Mouse (Mus musculus) intestine, postnatal 0 days (tissue): Measurements from ENCODE around the gene Mapk3. TPM values are rescaled to one million over a fixed set of nuclear protein-coding genes. Genes with fewer than 3 reads are reported as not detected.
"Not testable (repeated sequence)": the region's sequence is repeated elsewhere in the genome, so short reads cannot be mapped to it uniquely, and the experiment has no call there.

Experiments used
- ATAC-seq: fragments of 200-750 bp; cut with Nextera tagmentation; 2 replicates; pipeline ENCODE4 v1.8.0; 2017; ENCODE audit warnings: mild to moderate bottlenecking, moderate TSS enrichment, moderate library complexity
- H3K27ac ChIP-seq: fragments of 300-500 bp; sonication (generic); 2 replicates; pipeline ENCODE4 v1.5.1; 2014; ENCODE audit warnings: mild to moderate bottlenecking, low read depth, low read length, moderate library complexity
- H3K27me3 ChIP-seq: fragments of 300-500 bp; sonication (generic); replicated peaks from 2 replicates; pipeline ENCODE4 v1.6.1; 2014; ENCODE audit warnings: low read length, mixed read lengths; ENCODE audit not compliant: control insufficient read depth, insufficient read depth
- H3K36me3 ChIP-seq: fragments of 300-500 bp; sonication (generic); 2 replicates; pipeline ENCODE4 v1.6.1; 2014; ENCODE audit warnings: mild to moderate bottlenecking, moderate library complexity; ENCODE audit not compliant: control insufficient read depth, insufficient read depth
- H3K4me1 ChIP-seq: fragments of 300-500 bp; sonication (generic); replicated peaks from 2 replicates; pipeline ENCODE4 v1.6.1; 2014; ENCODE audit warnings: antibody characterized with exemption, low read length, mixed read lengths; ENCODE audit not compliant: control insufficient read depth, insufficient read depth
- H3K4me2 ChIP-seq: fragments of 300-500 bp; sonication (generic); replicated peaks from 2 replicates; pipeline ENCODE4 v1.6.1; 2014; ENCODE audit warnings: low read depth, mild to moderate bottlenecking, moderate library complexity
- H3K4me3 ChIP-seq: fragments of 300-500 bp; sonication (generic); 2 replicates; pipeline ENCODE4 v1.5.1; 2014; ENCODE audit warnings: low read depth, low read length
- H3K9ac ChIP-seq: fragments of 300-500 bp; sonication (generic); 2 replicates; pipeline ENCODE4 v1.6.1; 2014; ENCODE audit warnings: mild to moderate bottlenecking, low read depth, low read length
- H3K9me3 ChIP-seq: fragments of 300-500 bp; sonication (generic); 2 replicates; pipeline ENCODE4 v1.6.1; 2016; ENCODE audit warnings: mixed run types; ENCODE audit not compliant: control insufficient read depth
- CTCF ChIP-seq: sonication (generic); IDR thresholded peaks from 2 replicates; pipeline ENCODE4 v1.5.1; 2016; ENCODE audit warnings: low read depth, mild to moderate bottlenecking, control low read depth, antibody characterized with exemption, moderate library complexity
- WGBS: fragments of 180-500 bp; shearing (Covaris S2); extraction: QIAGEN DNeasy Blood & Tissue Kit; methylation state at CpG from one replicate; pipeline ENCODE4 v1.1.7; 2014; 5-methylcytosine and 5-hydroxymethylcytosine counted together
- polyA plus RNA-seq: library from polyadenylated mRNA; unstranded; fragments of >200 nt; fragmentation: Nextera tagmentation; extraction: Ambion mirVana; gene quantifications from 2 replicates; pipeline ENCODE4 v1.2.1, GENCODE M21; 2015

Mapk3 gene
- polyA plus RNA-seq, 1 experiment from 2014 or later, result 131 TPM

DNA sequence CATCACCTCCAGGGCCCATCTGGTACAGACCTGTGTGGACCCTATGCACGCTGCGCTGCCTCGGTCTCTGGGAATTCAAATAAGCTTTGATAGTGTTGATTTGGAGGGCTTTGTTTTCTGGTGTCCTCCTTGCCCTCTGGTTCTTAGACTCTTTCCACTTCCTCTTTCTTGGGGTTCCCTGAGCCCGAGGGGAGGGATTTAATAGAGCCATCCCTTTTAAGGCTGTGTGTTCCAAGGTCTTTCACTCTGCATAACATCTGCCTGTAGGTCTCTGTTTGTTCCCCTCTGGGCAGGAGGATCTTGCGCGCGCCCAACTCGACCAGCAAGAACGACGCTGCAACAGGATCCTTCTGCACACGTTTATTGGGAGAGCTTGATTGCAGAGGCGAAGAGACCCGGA is 37.8 kb upstream of the Mapk3 start:
- Histone ChIP-seq H3K4me2 (no peak overlapping the region), H3K27me3 (no peaks in the 10 kb centered on the region), H3K9ac (no peak overlapping the region), H3K4me3 (no peak overlapping the region), H3K36me3 (no peaks in the 10 kb centered on the region), H3K4me1 (no peaks in the 10 kb centered on the region), H3K27ac (no peak overlapping the region), H3K9me3 (no peaks in the 10 kb centered on the region)
- 90% methylated on average over 13 of the region's 13 CpGs for WGBS
- no peak for ATAC-seq
- no peak for TF ChIP-seq CTCF

DNA sequence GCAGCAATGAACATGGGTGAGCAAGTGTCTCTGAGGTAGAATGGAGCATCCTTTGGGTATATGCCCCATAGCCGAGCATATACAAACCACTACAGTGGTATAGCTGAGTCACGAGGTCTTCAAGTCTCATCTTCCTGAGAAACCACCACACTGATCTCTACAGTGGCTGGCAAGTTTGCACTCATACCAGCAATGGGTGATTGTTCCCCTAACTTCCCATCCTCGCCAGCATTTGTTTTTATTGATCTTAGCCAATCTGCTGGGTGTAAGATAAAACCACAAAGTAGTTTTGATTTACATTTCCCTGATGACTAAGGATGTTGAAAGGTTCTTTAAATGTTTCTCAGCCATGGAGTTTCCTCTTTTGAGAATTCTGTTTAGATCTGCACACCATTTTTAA is 34.3 kb upstream of the Mapk3 start:
- H3K9ac ChIP-seq, result no peak overlapping the region
- H3K27ac ChIP-seq, result no peak overlapping the region
- no peak overlapping the region for H3K4me3 ChIP-seq
- ATAC-seq, result no peak
- H3K36me3 ChIP-seq, result no peaks in the 10 kb centered on the region
- no peaks in the 10 kb centered on the region for H3K4me1 ChIP-seq
- H3K4me2 ChIP-seq, result no peak overlapping the region
- 61% methylated on average over 3 of the region's 3 CpGs for WGBS
- H3K27me3 ChIP-seq, result no peaks in the 10 kb centered on the region
- no peaks in the 10 kb centered on the region for H3K9me3 ChIP-seq
- TF ChIP-seq CTCF, result no peak

GRCm38 (mm10) chr7:126725667-126726066 is 33.7 kb upstream of the Mapk3 start:
- WGBS, result 76% methylated on average over 5 of the region's 5 CpGs
- TF ChIP-seq CTCF, result no peak

DNA sequence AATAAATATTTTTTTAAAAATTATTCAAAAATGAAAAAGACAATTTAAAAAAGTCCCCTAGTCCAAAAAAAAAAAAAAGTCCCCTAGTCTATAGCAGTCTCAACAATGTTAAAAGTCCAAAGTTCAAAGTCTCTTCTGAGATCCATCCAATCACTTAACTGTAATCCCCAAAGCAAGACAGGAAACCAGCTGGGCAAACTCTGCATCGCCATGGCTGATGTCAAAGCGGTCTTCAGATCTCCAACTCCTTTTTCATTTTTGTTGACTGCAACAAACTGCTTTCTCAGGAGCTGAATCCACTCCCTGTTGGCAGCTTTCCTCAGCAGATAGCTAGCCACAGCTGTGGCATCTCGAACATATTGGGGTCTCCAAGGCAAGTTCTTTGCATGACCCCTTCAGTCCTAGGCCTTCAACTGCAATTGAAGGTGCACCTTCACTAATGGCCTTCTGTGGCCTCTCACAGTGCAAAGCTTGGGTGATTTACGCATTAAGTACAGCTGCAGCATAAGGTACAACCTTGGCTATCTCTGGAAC is 29.1 kb upstream of the Mapk3 start:
- H3K9ac ChIP-seq, H3K4me3 ChIP-seq, H3K4me2 ChIP-seq, H3K9me3 ChIP-seq, H3K36me3 ChIP-seq, H3K27ac ChIP-seq, H3K4me1 ChIP-seq, ATAC-seq, H3K27me3 ChIP-seq: not testable (repeated sequence)
- 58% methylated on average over 4 of the region's 4 CpGs for WGBS

More at GRCm38 (mm10) chr7:126725667-126726066, 33.7 kb upstream of the Mapk3 start:
- Histone ChIP-seq H3K4me3 (no peak overlapping the region), H3K27me3 (no peaks in the 10 kb centered on the region), H3K9me3 (no peaks in the 10 kb centered on the region), H3K4me2 (no peak overlapping the region), H3K4me1 (no peaks in the 10 kb centered on the region), H3K27ac (no peak overlapping the region), H3K9ac (no peak overlapping the region), H3K36me3 (no peaks in the 10 kb centered on the region)
- no peak for ATAC-seq

- Histone ChIP-seq H3K27me3 (no peaks in the 10 kb centered on the region), H3K4me3 (no peak overlapping the region), H3K4me1 (no peaks in the 10 kb centered on the region), H3K4me2 (no peak overlapping the region), H3K9me3 (no peaks in the 10 kb centered on the region), H3K9ac (no peak overlapping the region), H3K36me3 (no peaks in the 10 kb centered on the region), H3K27ac (no peak overlapping the region)
- WGBS, result 75% methylated on average over 8 of the region's 8 CpGs
- ATAC-seq, result no peak
- no peak for TF ChIP-seq CTCF
These were observed 23.3 kb upstream of the Mapk3 start for GRCm38 (mm10) chr7:126736122-126736521.

DNA sequence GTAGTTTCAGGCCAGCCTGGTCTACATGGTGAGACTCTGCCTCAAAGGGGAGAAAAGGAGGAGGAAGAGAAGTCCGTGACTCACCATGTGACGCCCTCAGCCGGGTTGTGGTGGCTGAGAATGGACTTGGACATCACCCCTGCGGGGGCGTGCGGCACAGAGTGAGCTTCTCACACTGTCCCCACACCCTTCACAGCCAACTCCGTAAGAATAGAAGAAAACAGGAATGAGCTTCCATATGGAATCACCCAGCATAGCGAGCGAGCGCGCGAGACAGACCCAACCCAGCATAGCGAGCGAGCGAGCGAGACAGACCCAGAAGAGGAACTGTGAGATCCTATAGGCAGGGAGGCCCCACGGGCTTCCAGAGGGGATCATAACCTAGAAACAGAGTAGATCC is 19.9 kb upstream of the Mapk3 start:
- no peaks in the 10 kb centered on the region for H3K27me3 ChIP-seq
- no peak overlapping the region for H3K9ac ChIP-seq
- H3K4me3 ChIP-seq, result no peak overlapping the region
- TF ChIP-seq CTCF, result no peak
- no peak overlapping the region for H3K27ac ChIP-seq
- H3K36me3 ChIP-seq, result no peaks in the 10 kb centered on the region
- 80% methylated on average over 17 of the region's 17 CpGs for WGBS
- no peaks in the 10 kb centered on the region for H3K9me3 ChIP-seq
- ATAC-seq, result no peak
- H3K4me1 ChIP-seq, result no peaks in the 10 kb centered on the region
- H3K4me2 ChIP-seq, result no peak overlapping the region
